Mouse (Mus musculus) activated CD4-positive, CD25-positive, alpha-beta regulatory T cell, adult 4 months (primary cell): ENCODE results near the gene Galnt7. TPM values are rescaled to one million over a fixed set of nuclear protein-coding genes. Genes with fewer than 3 reads are reported as not detected.
A peak's percentile ranks its signal among the peaks of the same experiment; 100 is the strongest.

Experiments
- ATAC-seq: one replicate; pipeline ENCODE4 v1.8.0; 2017
- polyA plus RNA-seq, 2 experiments: library from polyadenylated mRNA; unstranded; fragments of 100-300 nt; shearing (Covaris generic); gene quantifications; one replicate each; pipeline ENCODE4 v1.2.1; 2017

Galnt7 gene
- polyA plus RNA-seq, 2 experiments from 2014 or later = 24.7 to 25.9 TPM

GRCm38 (mm10) chr8:57584416-57585127, 68.3 kb downstream of the Galnt7 start:
- ATAC-seq = no peak

GRCm38 (mm10) chr8:57579845-57580244, 73.0 kb downstream of the Galnt7 start:
- ATAC-seq = no peak

- ATAC-seq = no peak
These were observed 75.5 kb downstream of the Galnt7 start for GRCm38 (mm10) chr8:57577301-57577700.

- peak; percentile 98 for ATAC-seq
These were observed 76.6 kb downstream of the Galnt7 start for GRCm38 (mm10) chr8:57576238-57576637.

GRCm38 (mm10) chr8:57575336-57575735, 77.5 kb downstream of the Galnt7 start:
- ATAC-seq = no peak

GRCm38 (mm10) chr8:57574398-57574797, 78.4 kb downstream of the Galnt7 start:
- ATAC-seq = peak; percentile 40

GRCm38 (mm10) chr8:57573844-57574243, 79.0 kb downstream of the Galnt7 start:
- ATAC-seq = no peak

GRCm38 (mm10) chr8:57569886-57570285, 82.9 kb downstream of the Galnt7 start:
- no peak for ATAC-seq

GRCm38 (mm10) chr8:57569400-57569795, 83.4 kb downstream of the Galnt7 start:
- ATAC-seq = no peak

- no peak for ATAC-seq
These were observed 84.0 kb downstream of the Galnt7 start for GRCm38 (mm10) chr8:57568633-57569399.

- ATAC-seq = no peak
These were observed 84.8 kb downstream of the Galnt7 start for GRCm38 (mm10) chr8:57567998-57568397.

GRCm38 (mm10) chr8:57565039-57565438, 87.8 kb downstream of the Galnt7 start:
- no peak for ATAC-seq

GRCm38 (mm10) chr8:57563726-57564125, 89.1 kb downstream of the Galnt7 start:
- no peak for ATAC-seq

GRCm38 (mm10) chr8:57562741-57563140, 90.1 kb downstream of the Galnt7 start:
- no peak for ATAC-seq

- no peak for ATAC-seq
These were observed 91.9 kb downstream of the Galnt7 start for GRCm38 (mm10) chr8:57560926-57561325.

GRCm38 (mm10) chr8:57552102-57553032, 100.5 kb downstream of the Galnt7 start:
- no peak for ATAC-seq

GRCm38 (mm10) chr8:57547581-57547980, 105.3 kb downstream of the Galnt7 start:
- no peak for ATAC-seq

- no peak for ATAC-seq
These were observed 106.0 kb downstream of the Galnt7 start for GRCm38 (mm10) chr8:57546834-57547233.

- ATAC-seq = no peak
These were observed 106.4 kb downstream of the Galnt7 start for GRCm38 (mm10) chr8:57546401-57546800.

- ATAC-seq = no peak
These were observed 111.4 kb downstream of the Galnt7 start for GRCm38 (mm10) chr8:57541405-57541804.

GRCm38 (mm10) chr8:57540951-57541350, 111.9 kb downstream of the Galnt7 start:
- no peak for ATAC-seq

GRCm38 (mm10) chr8:57540110-57540838, 112.6 kb downstream of the Galnt7 start:
- ATAC-seq = peak; percentile 80
